Mouse (Mus musculus): ENCODE measurements at regions not wholly inside any gene's neighbourhood (a gene's known extent, or its start where the extent isn't known, plus 50 kb on each side); places are given as distances from the start of the nearest gene placed in this dataset.
A peak's percentile ranks its signal among the peaks of the same experiment; 100 is the strongest.

GRCm38 (mm10) chr14:99612114-99612513 is 313.6 kb downstream of the Klf5 start:
- no peak for DNase-seq (ENCODE audit: low spot score in 2 of 2)

- DNase-seq (ENCODE audit: low spot score in 2 of 2), result no peak
Observed at GRCm38 (mm10) chr14:99614748-99615147, 316.3 kb downstream of the Klf5 start.

GRCm38 (mm10) chr14:99616655-99617335 is 318.3 kb downstream of the Klf5 start:
- DNase-seq (ENCODE audit: low spot score in 2 of 2), result no peak

GRCm38 (mm10) chr14:99617374-99617773 is 318.9 kb downstream of the Klf5 start:
- DNase-seq (ENCODE audit: low spot score in 2 of 2), result no peak

- DNase-seq (ENCODE audit: low spot score in 2 of 2), result no peak
Observed at GRCm38 (mm10) chr14:99621538-99621937, 323.0 kb downstream of the Klf5 start.

GRCm38 (mm10) chr14:99624380-99625327 is 326.2 kb downstream of the Klf5 start:
- no peak for DNase-seq (ENCODE audit: low spot score in 2 of 2)

GRCm38 (mm10) chr14:99627615-99628014 is 329.1 kb downstream of the Klf5 start:
- DNase-seq (ENCODE audit: low spot score in 2 of 2), result no peak

GRCm38 (mm10) chr14:99631092-99631491 is 332.6 kb downstream of the Klf5 start:
- peak in 1 of 2 experiments; percentile 41 for DNase-seq (ENCODE audit: low spot score in 2 of 2)

- no peak for DNase-seq (ENCODE audit: low spot score in 2 of 2)
Observed at GRCm38 (mm10) chr14:99632444-99632843, 334.0 kb downstream of the Klf5 start.

GRCm38 (mm10) chr14:99635556-99636150 is 337.2 kb downstream of the Klf5 start:
- no peak for DNase-seq (ENCODE audit: low spot score in 2 of 2)

- DNase-seq (ENCODE audit: low spot score in 2 of 2), result no peak
Observed at GRCm38 (mm10) chr14:99641475-99642453, 343.3 kb downstream of the Klf5 start.

- no peak for DNase-seq (ENCODE audit: low spot score in 2 of 2)
Observed at GRCm38 (mm10) chr14:99646323-99646722, 347.8 kb downstream of the Klf5 start.

- no peak for DNase-seq (ENCODE audit: low spot score in 2 of 2)
Observed at GRCm38 (mm10) chr14:99674399-99674798, 375.9 kb downstream of the Klf5 start.

GRCm38 (mm10) chr14:99687062-99687806 is 388.7 kb downstream of the Klf5 start:
- DNase-seq (ENCODE audit: low spot score in 2 of 2), result no peak

- no peak for DNase-seq (ENCODE audit: low spot score in 2 of 2)
Observed at GRCm38 (mm10) chr14:99688415-99688814, 389.9 kb downstream of the Klf5 start.

- no peak for DNase-seq (ENCODE audit: low spot score in 2 of 2)
Observed at GRCm38 (mm10) chr14:99696301-99696700, 397.8 kb downstream of the Klf5 start.

- no peak for DNase-seq (ENCODE audit: low spot score in 2 of 2)
Observed at GRCm38 (mm10) chr14:99699545-99699944, 401.1 kb downstream of the Klf5 start.

GRCm38 (mm10) chr14:99706004-99706403 is 407.5 kb downstream of the Klf5 start:
- DNase-seq (ENCODE audit: low spot score in 2 of 2), result no peak

GRCm38 (mm10) chr14:99708066-99708465 is 409.6 kb downstream of the Klf5 start:
- no peak for DNase-seq (ENCODE audit: low spot score in 2 of 2)

- DNase-seq (ENCODE audit: low spot score in 2 of 2), result no peak
Observed at GRCm38 (mm10) chr14:99709764-99710163, 411.3 kb downstream of the Klf5 start.

All from frontal cortex, postnatal 10 days (tissue).